18 mouse cellular contexts compared by ENCODE assay signal in the genomic region with DNA sequence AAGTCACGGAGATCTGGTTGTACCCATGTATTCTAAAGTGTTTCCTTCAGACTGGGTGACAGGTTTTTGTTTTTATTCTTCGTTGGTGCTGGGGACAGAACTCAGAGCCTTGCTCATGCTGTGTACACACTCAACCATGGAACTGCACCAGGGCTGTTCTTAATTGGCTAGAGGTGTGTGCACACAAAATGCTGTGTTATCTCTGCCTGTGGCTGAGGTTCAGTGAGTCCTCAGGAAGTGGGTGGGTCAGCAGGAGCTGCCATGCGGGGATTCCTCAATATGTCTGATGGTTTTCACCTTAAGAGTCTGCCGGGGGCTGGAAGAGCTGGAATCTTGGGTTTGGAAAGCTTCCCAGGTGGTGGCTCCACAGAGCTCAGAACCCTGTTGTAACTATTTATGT.
DNase-seq lines count a peak whose midpoint lies in the region; ATAC-seq lines count a peak whose summit lies in the region.
"Had no signal": no experiment of that assay in that cellular context is flagged by ENCODE, and none has a peak within 500 bp of the region (broad histone marks: within the 10 kb centered on the region; RNA-seq: fewer than 3 reads in every experiment).

No protein-coding gene starts in this region.

- no peak overlapping the region for H3K4me3 ChIP-seq in lung, embryonic 16.5 days (ENCODE audit: low read length)
- H3K4me3 ChIP-seq in embryonic facial prominence, embryonic 15.5 days (replicated peaks): no peak overlapping the region
- H3K4me3 ChIP-seq in liver, embryonic 13.5 days (replicated peaks): no peak overlapping the region
- no peak overlapping the region for H3K4me3 ChIP-seq in stomach, embryonic 16.5 days (replicated peaks; ENCODE audit: low read length)
- H3K4me3 ChIP-seq: embryonic facial prominence, embryonic 12.5 days; forebrain, embryonic 15.5 days; hindbrain, embryonic 12.5 days; midbrain, embryonic 12.5 days had no signal

- H3K27me3 ChIP-seq in lung, embryonic 16.5 days (ENCODE audit: control insufficient read depth, insufficient read depth, low read depth, low read length): no peaks in the 10 kb centered on the region
- H3K27me3 ChIP-seq in embryonic facial prominence, embryonic 15.5 days: no peaks in the 10 kb centered on the region
- H3K27me3 ChIP-seq in liver, embryonic 13.5 days: no peaks in the 10 kb centered on the region
- no peaks in the 10 kb centered on the region for H3K27me3 ChIP-seq in stomach, embryonic 16.5 days (ENCODE audit: control insufficient read depth, insufficient read depth, low read length)
- H3K27me3 ChIP-seq: embryonic facial prominence, embryonic 12.5 days; forebrain, embryonic 15.5 days; hindbrain, embryonic 12.5 days; midbrain, embryonic 12.5 days had no signal

- peaks cover 40% of the 10 kb centered on the region for H3K4me1 ChIP-seq in lung, embryonic 16.5 days (replicated peaks; ENCODE audit: control insufficient read depth, insufficient read depth, low read length)
- peaks cover 33% of the 10 kb centered on the region for H3K4me1 ChIP-seq in embryonic facial prominence, embryonic 15.5 days
- H3K4me1 ChIP-seq in liver, embryonic 13.5 days (replicated peaks): peaks cover 41% of the 10 kb centered on the region
- H3K4me1 ChIP-seq in stomach, embryonic 16.5 days (ENCODE audit: control insufficient read depth, insufficient read depth, low read length): peaks cover 33% of the 10 kb centered on the region

- no peak overlapping the region for H3K9ac ChIP-seq in lung, embryonic 16.5 days (ENCODE audit: low read length)
- no peak overlapping the region for H3K9ac ChIP-seq in embryonic facial prominence, embryonic 15.5 days
- no peak overlapping the region for H3K9ac ChIP-seq in liver, embryonic 13.5 days
- H3K9ac ChIP-seq in stomach, embryonic 16.5 days (ENCODE audit: low read length): 0 out of 2 replicates have a peak overlapping the region, but pooled peaks have one; percentile 24
- H3K9ac ChIP-seq: embryonic facial prominence, embryonic 12.5 days; forebrain, embryonic 15.5 days; hindbrain, embryonic 12.5 days; midbrain, embryonic 12.5 days had no signal

- DNase-seq in lung, postnatal 4 days: no peak
- DNase-seq in liver, embryonic 13.5 days: no peak
- no peak for DNase-seq in right cerebral cortex, postnatal 25 days
- DNase-seq in frontal cortex, adult 2 months (ENCODE audit: extremely low spot score in 1 of 2, low spot score in 1 of 2): no peak
- DNase-seq: adrenal gland, adult 8-10 months; cerebellum, adult 9-10 months; gastrocnemius, postnatal 25 days; kidney, adult 9 months; kidney, postnatal 36 days; spleen, adult 18-20 months had no signal

- WGBS in lung, embryonic 16.5 days: 24% methylated on average over 4 of the region's 4 CpGs
- WGBS in embryonic facial prominence, embryonic 15.5 days: 36% methylated on average over 4 of the region's 4 CpGs
- WGBS in liver, embryonic 13.5 days (ENCODE audit: insufficient replicate concordance): 15% methylated on average over 4 of the region's 4 CpGs
- 34% methylated on average over 4 of the region's 4 CpGs for WGBS in stomach, embryonic 16.5 days

- peak; percentile 48 for ATAC-seq in lung, embryonic 16.5 days (ENCODE audit: low read depth)
- ATAC-seq in embryonic facial prominence, embryonic 15.5 days (ENCODE audit: insufficient number of reproducible peaks, low FRiP score, low TSS enrichment, low read depth): no peak
- ATAC-seq in liver, embryonic 13.5 days (ENCODE audit: low read depth): peak; percentile 64
- ATAC-seq in stomach, embryonic 16.5 days (ENCODE audit: insufficient read depth, low FRiP score): no peak
- ATAC-seq: forebrain, embryonic 15.5 days; inflammation-experienced regulatory T-cells, adult 6 months had no signal

- 0 out of 2 replicates have a peak overlapping the region, but pooled peaks have one; percentile 20 for H3K4me2 ChIP-seq in lung, embryonic 16.5 days (ENCODE audit: low read depth, low read length)
- H3K4me2 ChIP-seq in embryonic facial prominence, embryonic 15.5 days (replicated peaks): no peak overlapping the region
- peak overlapping the region; percentile 19; the same call in 1 of the 2 replicates for H3K4me2 ChIP-seq in liver, embryonic 13.5 days
- H3K4me2 ChIP-seq in stomach, embryonic 16.5 days (ENCODE audit: low read depth, low read length): peak overlapping the region; percentile 29
- H3K4me2 ChIP-seq: embryonic facial prominence, embryonic 12.5 days; forebrain, embryonic 15.5 days; hindbrain, embryonic 12.5 days; midbrain, embryonic 12.5 days had no signal

- H3K36me3 ChIP-seq in lung, embryonic 16.5 days (ENCODE audit: control insufficient read depth, insufficient read depth, low read length): no peaks in the 10 kb centered on the region
- no peaks in the 10 kb centered on the region for H3K36me3 ChIP-seq in embryonic facial prominence, embryonic 15.5 days
- H3K36me3 ChIP-seq in liver, embryonic 13.5 days: no peaks in the 10 kb centered on the region
- no peaks in the 10 kb centered on the region for H3K36me3 ChIP-seq in stomach, embryonic 16.5 days (ENCODE audit: control insufficient read depth, insufficient read depth, low read length)
- H3K36me3 ChIP-seq: embryonic facial prominence, embryonic 12.5 days; forebrain, embryonic 15.5 days; hindbrain, embryonic 12.5 days; midbrain, embryonic 12.5 days had no signal

- no peak overlapping the region for H3K27ac ChIP-seq in lung, embryonic 16.5 days (ENCODE audit: low read length)
- peak overlapping the region; percentile 9; the same call in 1 of the 2 replicates for H3K27ac ChIP-seq in embryonic facial prominence, embryonic 15.5 days (replicated peaks)
- no peak overlapping the region; the same call in 1 of the 2 replicates for H3K27ac ChIP-seq in liver, embryonic 13.5 days
- H3K27ac ChIP-seq in stomach, embryonic 16.5 days (ENCODE audit: low read length): peak overlapping the region; percentile 44
- H3K27ac ChIP-seq: forebrain, embryonic 15.5 days; hindbrain, embryonic 12.5 days; midbrain, embryonic 12.5 days had no signal

- no peaks in the 10 kb centered on the region for H3K9me3 ChIP-seq in lung, embryonic 16.5 days (ENCODE audit: control insufficient read depth, low read length)
- H3K9me3 ChIP-seq in embryonic facial prominence, embryonic 15.5 days (replicated peaks): no peaks in the 10 kb centered on the region
- no peaks in the 10 kb centered on the region for H3K9me3 ChIP-seq in liver, embryonic 13.5 days (replicated peaks)
- H3K9me3 ChIP-seq in stomach, embryonic 16.5 days (replicated peaks; ENCODE audit: control insufficient read depth, low read length): no peaks in the 10 kb centered on the region
- H3K9me3 ChIP-seq: embryonic facial prominence, embryonic 12.5 days; forebrain, embryonic 15.5 days; hindbrain, embryonic 12.5 days; midbrain, embryonic 12.5 days had no signal

Comparison
In these comparisons a context has a peak if more than half of its experiments do, and no peak if none do; other contexts are left out.
1. ATAC-seq: peak in lung, embryonic 16.5 days (single experiment) and liver, embryonic 13.5 days (single experiment); none in embryonic facial prominence, embryonic 15.5 days (single experiment) and stomach, embryonic 16.5 days (single experiment).
2. H3K27ac ChIP-seq: peak in embryonic facial prominence, embryonic 15.5 days (single experiment) and stomach, embryonic 16.5 days (single experiment); none in lung, embryonic 16.5 days (single experiment) and liver, embryonic 13.5 days (single experiment).